Mouse (Mus musculus) c-Kit-positive CD71-positive TER-119-positive erythroid progenitor cells, embryonic 14.5 days (primary cell): ENCODE measurements around the gene Unc13b.

Experiments
- DNase-seq: peaks from one replicate; pipeline ENCODE4 v3.0.0-alpha.2; 2013; ENCODE audit warnings: low spot score

Unc13b gene

DNA sequence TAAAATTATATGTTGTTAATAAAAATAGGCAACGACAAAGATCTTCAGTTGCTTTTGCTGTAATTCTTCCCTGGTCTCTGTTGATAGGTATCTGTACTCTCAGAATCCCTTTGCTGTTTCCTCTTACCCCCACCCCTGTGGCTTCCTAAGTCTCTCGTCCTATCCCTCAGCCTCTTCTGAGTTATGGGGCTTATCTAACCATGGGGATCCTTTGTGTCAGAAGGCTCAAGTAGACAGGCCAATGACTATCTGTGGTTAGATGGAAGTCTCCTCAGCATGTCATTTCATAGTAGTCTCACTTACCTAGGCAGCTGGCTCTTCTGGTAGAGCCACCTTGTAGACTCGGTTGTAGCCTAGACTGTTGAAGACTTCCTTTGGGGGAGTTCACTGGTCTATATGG lies 173.1 kb downstream of the Unc13b start:
- DNase-seq = no peak

GRCm38 (mm10) chr4:43232985-43233384 lies 174.2 kb downstream of the Unc13b start:
- no peak for DNase-seq

DNA sequence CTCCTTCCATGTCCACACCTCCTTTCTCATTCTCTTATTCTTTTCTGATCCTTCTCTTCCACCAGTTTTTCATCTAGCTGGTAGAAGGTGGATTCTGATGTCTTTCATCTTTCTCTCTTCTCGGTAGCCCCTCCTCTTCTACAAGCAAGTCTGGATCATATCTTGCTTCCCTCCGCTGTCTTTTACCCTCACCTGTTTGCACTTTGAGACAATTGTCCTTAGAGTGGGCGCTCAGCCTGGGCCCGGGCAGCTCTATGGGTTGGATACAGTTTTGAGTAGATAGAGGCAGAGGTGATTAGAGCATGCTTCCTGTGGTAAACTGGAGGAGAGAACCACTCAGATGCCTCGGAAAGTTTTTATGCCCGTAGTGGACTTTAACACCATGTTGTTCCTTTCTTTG lies 174.7 kb downstream of the Unc13b start:
- no peak for DNase-seq

DNA sequence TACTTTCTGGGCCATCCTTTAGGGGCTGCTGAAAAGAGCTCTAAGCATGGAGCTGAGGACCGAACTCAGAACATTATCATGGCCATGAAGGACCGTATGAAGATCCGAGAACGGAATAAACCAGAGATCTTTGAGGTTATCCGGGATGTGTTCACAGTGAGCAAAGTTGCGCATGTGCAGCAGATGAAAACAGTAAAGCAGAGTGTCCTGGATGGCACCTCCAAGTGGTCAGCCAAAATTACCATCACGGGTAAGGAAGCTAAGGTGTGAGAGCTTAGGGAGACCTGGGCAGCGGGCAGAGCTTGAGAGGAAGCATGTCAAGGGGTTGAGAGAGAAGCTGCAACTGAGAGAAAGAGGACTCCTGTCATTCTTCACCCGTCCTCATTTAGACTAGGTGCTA lies 178.1 kb downstream of the Unc13b start:
- no peak for DNase-seq

GRCm38 (mm10) chr4:43240716-43241115 lies 182.0 kb downstream of the Unc13b start:
- DNase-seq = no peak

DNA sequence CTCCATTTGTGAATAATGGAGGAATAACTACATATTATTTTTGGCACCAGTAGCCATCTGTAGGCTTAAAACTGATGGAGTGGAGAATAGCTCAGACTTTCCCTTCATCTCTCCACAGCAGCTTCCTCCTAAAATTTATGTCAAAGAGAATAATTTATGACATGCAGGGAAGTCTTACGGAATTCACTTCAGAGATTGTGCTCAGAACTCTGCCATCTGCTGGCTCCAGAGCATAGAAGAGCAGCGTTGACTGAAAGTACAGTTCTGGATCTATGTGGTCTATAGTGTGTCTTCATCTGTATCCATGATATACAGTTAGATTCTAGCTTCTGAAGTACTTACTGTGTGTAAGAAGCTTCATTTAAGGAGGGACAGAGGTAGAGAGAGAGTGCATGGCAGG lies 185.3 kb downstream of the Unc13b start:
- no peak for DNase-seq

DNA sequence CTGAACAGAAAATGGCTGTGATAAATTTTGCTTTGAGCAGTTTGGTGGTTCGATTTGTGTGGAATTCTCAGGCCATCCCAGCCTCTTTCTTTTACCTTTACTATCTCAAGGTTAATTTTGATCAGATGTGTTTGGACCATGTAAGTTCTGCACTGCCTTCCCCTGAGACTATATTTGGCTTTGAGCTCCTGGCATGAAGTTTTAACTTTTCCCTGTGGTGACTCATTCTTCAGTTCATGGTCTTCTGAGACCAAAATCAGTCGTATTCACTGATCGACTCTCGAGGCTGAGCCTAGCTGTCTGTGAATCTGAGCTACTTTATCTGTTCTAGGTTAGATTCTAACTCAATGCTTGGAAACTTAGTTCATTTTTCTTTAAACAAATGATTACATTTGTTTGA lies 187.0 kb downstream of the Unc13b start:
- no peak for DNase-seq

GRCm38 (mm10) chr4:43248026-43248425 lies 189.3 kb downstream of the Unc13b start:
- no peak for DNase-seq

GRCm38 (mm10) chr4:43248909-43249308 lies 190.2 kb downstream of the Unc13b start:
- no peak for DNase-seq

DNA sequence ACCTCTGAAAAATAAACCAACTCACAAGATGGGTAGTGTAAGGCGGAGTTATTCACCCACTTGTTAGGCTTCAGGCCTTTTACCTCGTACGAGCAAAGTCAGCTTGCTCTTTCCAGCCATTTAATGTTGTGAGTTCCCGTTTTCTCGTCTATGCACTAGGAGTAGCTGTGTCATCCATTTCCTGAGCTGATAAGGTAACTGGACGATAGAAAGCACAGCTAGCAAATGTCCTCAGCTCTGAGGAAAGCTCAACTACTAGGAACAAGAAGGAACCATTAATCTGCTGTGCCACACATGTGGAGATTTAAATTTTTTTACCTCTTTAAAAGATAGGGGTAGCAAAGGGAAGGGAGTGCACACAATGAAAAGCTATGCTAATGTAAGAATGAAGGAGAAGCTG lies 192.5 kb downstream of the Unc13b start:
- no peak for DNase-seq

GRCm38 (mm10) chr4:43257040-43257439 lies 198.3 kb downstream of the Unc13b start:
- no peak for DNase-seq

DNA sequence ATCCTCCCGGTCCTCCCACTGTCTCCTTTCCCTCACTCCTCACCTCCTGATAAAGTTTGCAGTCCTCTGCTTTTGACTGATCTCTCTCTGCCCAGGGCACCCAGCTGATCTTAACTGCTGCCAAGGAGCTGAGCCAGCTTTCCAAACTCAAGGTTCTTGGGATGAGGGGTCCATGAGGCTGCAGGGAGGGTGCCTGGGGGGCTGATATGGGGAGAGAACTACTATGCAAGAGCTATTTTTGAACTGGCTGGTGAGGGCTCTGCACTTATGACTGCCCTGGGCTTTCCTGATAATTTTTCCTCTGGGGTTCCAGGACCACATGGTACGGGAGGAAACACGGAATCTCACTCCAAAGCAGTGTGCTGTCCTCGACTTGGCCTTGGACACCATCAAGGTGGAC lies 199.8 kb downstream of the Unc13b start:
- no peak for DNase-seq

DNA sequence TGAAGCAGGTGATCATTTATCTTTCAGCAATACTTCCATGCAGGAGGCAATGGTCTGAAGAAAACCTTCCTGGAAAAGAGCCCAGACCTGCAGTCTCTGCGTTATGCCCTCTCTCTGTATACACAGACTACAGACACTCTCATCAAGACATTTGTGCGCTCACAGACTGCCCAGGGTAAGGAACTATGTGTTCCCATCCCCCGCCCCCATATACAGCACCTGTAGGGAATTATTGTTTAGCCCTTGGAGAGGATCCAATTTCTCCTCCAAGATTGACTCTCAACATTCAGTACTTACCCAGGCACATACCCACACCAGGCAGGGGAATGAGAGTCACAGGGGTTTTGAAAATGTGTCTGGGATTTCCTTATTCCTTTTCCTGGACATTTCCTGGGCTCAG lies 200.7 kb downstream of the Unc13b start:
- DNase-seq = no peak

DNA sequence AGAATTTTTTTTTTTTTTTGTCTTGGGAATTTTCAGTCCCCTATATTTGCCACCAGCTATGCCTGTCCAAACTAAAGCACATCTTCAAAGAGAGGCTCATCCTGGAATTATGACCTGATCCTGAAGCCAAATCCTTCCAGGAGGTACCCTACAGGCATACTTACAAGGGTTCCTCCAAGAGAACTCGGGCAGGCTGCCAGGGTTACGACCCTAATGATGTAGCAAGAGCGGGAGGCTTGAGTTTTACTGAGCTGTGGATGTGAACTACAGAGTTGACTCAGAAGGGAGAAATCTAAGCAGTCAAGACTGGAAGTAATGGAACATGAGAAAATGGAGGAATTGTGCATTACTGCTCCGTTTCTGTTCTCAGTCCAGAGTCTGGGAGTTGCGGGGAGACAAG lies 201.3 kb downstream of the Unc13b start:
- no peak for DNase-seq

DNA sequence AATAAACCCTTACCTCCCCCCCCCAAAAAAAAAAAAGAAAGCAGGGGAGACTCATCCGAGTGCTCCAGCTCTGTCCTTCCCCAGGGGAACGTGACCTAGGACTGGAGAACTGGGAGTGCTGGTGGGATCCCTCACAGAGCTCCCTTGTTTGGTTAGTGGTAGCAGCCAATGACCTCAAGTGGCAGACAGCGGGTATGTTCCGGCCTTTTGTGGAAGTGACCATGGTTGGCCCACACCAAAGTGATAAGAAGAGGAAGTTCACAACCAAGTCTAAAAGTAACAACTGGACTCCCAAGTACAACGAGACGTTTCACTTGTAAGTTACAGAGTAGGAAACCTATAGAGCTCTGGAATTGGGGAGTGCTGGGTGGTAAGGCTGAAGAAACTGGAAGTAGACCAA lies 204.1 kb downstream of the Unc13b start:
- no peak for DNase-seq

DNA sequence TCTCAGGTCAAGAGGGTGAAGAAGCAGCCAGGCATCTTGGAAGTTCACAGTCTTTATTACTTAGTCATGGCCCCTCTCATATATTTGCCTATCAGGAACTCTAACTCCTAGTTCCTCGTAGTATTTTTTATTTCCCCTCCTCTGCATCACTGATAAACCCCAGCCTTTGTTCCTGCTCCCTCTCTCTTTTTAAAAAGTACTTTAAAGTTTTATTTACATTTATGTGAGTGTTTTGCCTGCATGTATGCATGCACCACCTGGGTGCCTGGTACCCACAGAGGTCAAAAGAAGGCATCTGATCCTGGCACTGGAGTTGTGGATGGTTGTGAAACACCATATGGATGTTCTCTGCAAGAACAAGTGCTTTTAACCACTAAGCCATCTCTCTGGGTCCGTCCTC lies 207.4 kb downstream of the Unc13b start:
- DNase-seq = no peak

DNA sequence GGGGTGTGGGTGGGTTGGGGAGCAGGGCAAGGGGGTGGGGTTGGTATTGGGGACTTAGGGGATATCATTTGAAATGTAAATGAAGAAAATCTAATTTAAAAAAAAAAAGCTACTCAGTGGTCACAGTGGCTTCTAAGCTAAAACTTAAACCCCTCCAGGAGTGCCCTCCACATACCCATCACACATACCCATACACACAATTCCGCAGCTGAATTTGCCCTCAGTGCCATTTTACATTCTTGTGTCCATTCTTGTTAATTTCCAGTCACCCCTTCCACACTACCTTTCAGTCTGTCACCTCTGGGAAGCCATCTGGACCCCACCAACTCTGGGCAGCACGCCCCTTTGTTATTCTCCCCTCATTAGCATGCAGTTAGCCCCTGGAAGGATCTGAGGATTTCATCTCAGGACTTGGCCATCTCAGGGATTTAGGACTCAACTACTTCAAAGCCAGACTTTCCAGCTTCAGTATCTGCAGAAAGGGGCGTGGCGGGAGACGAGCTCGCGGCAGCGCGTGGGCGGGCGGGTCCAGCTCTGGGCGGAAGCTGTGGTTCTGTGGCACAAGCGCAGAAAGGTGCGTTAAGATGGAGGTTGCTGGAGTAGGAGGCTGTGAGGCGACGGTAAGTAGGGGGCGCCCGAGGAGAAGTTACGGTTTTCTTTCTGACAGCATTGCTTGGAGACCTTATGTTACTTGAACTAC lies 208.0 kb downstream of the Unc13b start, which contains the start of gene Atp8b5:
Gene Atp8b5, plus strand, starts transcription at position 537 of the 700 bp plus-strand sequence.
- DNase-seq = peak; percentile 72

DNA sequence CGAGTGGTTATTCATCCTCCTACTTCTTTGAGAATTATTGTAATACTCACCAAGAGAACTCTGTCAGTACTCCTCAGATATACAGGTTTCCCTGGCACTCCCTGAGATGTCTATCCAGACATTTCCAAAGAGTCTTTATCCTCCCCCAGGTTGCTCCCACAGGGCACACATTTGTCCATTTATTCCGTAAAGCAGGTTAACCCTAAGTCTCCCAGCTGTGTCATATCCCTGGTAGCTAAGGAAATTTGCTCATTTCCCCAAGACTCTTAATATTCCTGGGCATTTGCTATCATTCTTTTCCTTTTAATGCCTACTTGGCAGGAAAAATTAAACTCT lies 208.5 kb downstream of the Unc13b start:
- DNase-seq = no peak

DNA sequence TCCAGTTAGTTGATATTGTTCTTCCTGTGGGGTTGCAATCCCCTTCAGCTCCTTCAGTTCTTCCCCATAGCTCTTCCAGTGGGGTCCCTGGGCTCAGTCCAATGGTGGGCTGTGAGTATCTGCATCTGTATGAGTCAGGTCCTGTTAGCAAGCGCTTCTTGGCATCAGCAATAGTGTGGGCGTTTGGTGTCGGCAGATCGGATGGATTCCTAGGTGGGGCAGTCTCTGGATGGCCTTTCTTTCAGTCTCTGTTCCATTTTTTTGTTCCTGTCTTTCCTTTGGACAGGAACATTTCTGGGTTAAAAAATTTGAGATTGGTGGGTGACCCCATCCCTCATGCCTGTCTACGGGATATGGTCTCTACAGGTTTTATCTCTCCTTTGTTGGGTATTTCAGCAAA lies 226.7 kb downstream of the Unc13b start:
- no peak for DNase-seq

DNA sequence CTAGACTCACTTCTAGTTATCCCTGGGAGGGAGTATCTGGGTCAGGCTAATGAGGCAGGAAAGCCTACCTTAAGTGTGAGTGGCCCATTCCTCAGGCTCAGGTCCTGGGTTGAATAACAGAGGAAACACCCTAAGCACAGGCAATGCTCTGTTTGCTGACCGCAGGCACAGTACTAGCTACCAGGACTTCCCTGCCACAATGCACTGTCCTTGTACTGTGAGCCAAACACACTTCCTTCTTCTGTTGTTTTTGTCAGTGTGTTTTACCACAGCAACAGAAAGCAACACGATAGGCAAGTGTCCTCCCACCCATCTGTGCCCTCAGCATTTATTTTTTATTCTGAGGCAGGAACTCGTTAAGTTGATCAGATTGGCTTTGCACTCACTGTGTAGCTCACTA lies 228.6 kb downstream of the Unc13b start:
- no peak for DNase-seq

- no peak for DNase-seq
Observed at GRCm38 (mm10) chr4:43294001-43294400, 235.2 kb downstream of the Unc13b start.

GRCm38 (mm10) chr4:43309696-43310338 lies 251.1 kb downstream of the Unc13b start:
- DNase-seq = no peak
